Mouse (Mus musculus) neural tube, embryonic 14.5 days (tissue): ENCODE data around the gene Arsa. TPM values are rescaled to one million over a fixed set of nuclear protein-coding genes. Genes with fewer than 3 reads are reported as not detected.

Source experiments
- polyA plus RNA-seq: library from polyadenylated mRNA; unstranded; fragments of >200 nt; fragmentation: Nextera tagmentation; extraction: Ambion mirVana; gene quantifications from 2 replicates; pipeline ENCODE4 v1.2.1, GENCODE M21; 2014

Gene Arsa
- polyA plus RNA-seq, 1 experiment from 2014 or later = 18.9 TPM

Other genes with a start within 250 kb of the Arsa start
- 108 and 122 TPM in 2 replicates for gene Sbf1, start 162.1 kb downstream of the Arsa start, polyA plus RNA-seq
- gene Adm2, start 154.7 kb downstream of the Arsa start, polyA plus RNA-seq = not detected in 2 replicates
- gene Miox, start 143.0 kb downstream of the Arsa start, polyA plus RNA-seq = not detected in 2 replicates
- gene Lmf2, start 121.8 kb downstream of the Arsa start, polyA plus RNA-seq = 19.8 and 28.6 TPM in 2 replicates
- 89.5 and 90.2 TPM in 2 replicates for gene Ncaph2, start 121.7 kb downstream of the Arsa start, polyA plus RNA-seq
- 20.0 and 24.3 TPM in 2 replicates for gene Sco2, start 103.6 kb downstream of the Arsa start, polyA plus RNA-seq
- gene Tymp, start 100.4 kb downstream of the Arsa start, polyA plus RNA-seq = 3.5 and 3.7 TPM in 2 replicates
- gene Odf3b, start 98.1 kb downstream of the Arsa start, polyA plus RNA-seq = 1.3 TPM in 2 replicates
- gene Klhdc7b, start 92.5 kb downstream of the Arsa start, polyA plus RNA-seq = 0.07 TPM in 1 of 2 replicates, not detected in the other
- gene Syce3, start 66.9 kb downstream of the Arsa start, polyA plus RNA-seq = not detected in 2 replicates
- 1.2 and 1.4 TPM in 2 replicates for gene Cpt1b, start 51.6 kb downstream of the Arsa start, polyA plus RNA-seq
- 5.8 and 6.4 TPM in 2 replicates for gene C730034F03Rik, start 47.8 kb downstream of the Arsa start, polyA plus RNA-seq
- 0.20 TPM in 1 of 2 replicates, not detected in the other for gene Gm44502, start 47.7 kb downstream of the Arsa start, polyA plus RNA-seq
- gene Chkb, start 47.5 kb downstream of the Arsa start, polyA plus RNA-seq = 76.5 and 80.9 TPM in 2 replicates
- 64.5 and 73.1 TPM in 2 replicates for gene Mapk8ip2, start 23.5 kb downstream of the Arsa start, polyA plus RNA-seq
- gene Shank3, start 22.2 kb upstream of the Arsa start, polyA plus RNA-seq = 7.4 and 10.1 TPM in 2 replicates
- gene Acr, start 90.9 kb upstream of the Arsa start, polyA plus RNA-seq = 2.0 and 2.6 TPM in 2 replicates
- 80.3 and 99.6 TPM in 2 replicates for gene Rabl2, start 114.5 kb upstream of the Arsa start, polyA plus RNA-seq